Mouse (Mus musculus) megakaryocyte-erythroid progenitor cell, adult 5-6 weeks (primary cell): ENCODE measurements around the gene Rita1. TPM values are rescaled to one million over a fixed set of nuclear protein-coding genes. Genes with fewer than 3 reads are reported as not detected.

ENCODE experiments used
- ATAC-seq: replicated peaks from 2 replicates; pipeline ENCODE4 v1.8.0; 2016; ENCODE audit warnings: mild to moderate bottlenecking, inconsistent platforms; ENCODE audit not compliant: severe bottlenecking, poor library complexity, low FRiP score, low TSS enrichment
- total RNA-seq, 2 experiments: library from RNA; stranded (forward) in 1 of 2; stranded (reverse) in 1 of 2; fragments of 200-1000, 215-1000 nt in 1 of 2; fragments of >200 nt in 1 of 2; fragmentation: Nextera tagmentation in 1 of 2; gene quantifications; 2 replicates each; pipeline ENCODE4 v1.2.3; 2014 to 2017

Gene Rita1
- total RNA-seq (2014; fragmentation: Nextera tagmentation) (9.9 and 11.8 TPM in 2 replicates), total RNA-seq (2017) (5.5 and 6.9 TPM in 2 replicates)

DNA sequence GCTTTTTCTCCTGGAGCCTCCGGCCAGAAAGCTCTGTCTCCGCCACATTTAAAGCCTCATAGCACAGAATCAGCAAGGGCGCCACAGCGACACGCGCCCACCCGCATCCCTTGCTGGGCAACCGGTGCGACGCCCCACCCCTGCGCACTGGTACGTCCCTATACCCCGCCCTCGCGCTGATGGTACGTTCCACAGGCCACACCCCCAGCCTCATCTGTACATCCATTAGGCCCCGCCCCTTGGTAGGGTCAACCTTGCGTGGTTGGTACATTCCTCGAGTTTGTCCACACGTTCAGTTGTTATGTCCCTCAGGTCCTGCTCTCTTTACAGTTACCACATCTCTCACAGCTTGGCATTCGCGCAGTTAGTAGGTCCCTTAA lies at the start of gene Rita1, which contains the start of gene Ddx54:
TSS of gene Rita1 (minus strand) at position 148 of the 380 bp plus-strand sequence.
TSS of gene Ddx54 (plus strand) at position 298 of the 380 bp plus-strand sequence.
- peak; percentile 76 for ATAC-seq

DNA sequence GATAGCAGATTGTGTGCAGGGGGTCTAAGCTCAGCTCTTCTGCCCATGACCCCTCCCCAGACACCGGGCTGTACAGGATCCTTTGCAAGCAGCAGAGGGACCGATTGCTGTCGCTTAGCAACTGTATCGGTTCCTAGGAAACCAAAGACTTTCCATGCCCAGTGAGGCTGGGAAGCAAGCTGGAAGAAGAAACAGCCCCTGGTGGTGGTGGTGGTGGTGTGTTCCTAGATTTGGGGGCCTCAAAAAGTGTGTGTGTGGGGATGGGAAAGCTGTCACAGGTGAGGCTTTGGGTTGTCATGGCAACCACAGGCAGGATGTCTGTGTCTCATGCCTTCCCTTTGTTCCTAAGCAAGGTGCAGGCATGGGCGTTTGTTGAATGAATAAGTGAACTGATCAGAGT lies 48.4 kb upstream of the Rita1 start:
- ATAC-seq: no peak

- ATAC-seq: no peak
These were observed 43.9 kb upstream of the Rita1 start for GRCm38 (mm10) chr5:120656281-120656751.

DNA sequence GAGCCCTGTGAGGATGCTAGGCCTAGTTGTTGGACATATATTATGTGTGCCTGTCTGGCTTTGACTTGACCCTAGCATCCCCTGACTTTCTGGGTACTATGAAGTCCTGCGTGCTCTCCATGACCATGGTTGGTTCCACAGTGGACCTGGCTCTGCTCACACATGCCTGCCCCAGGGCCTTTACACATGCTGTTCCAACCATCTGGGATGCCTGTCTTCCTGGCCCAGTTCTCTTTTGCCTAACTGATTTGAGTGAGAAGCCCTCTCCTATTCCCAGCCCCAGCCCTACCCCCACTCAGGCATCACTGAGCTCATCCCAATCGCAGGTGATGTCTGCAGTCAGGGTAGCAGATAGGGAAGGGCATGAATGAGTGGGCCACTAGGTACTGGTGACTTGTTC lies 41.5 kb upstream of the Rita1 start:
- no peak for ATAC-seq

GRCm38 (mm10) chr5:120652915-120653701 lies 40.7 kb upstream of the Rita1 start:
- no peak for ATAC-seq

- ATAC-seq: no peak
These were observed 38.8 kb upstream of the Rita1 start for GRCm38 (mm10) chr5:120651230-120651629.

GRCm38 (mm10) chr5:120649938-120650337 lies 37.5 kb upstream of the Rita1 start:
- ATAC-seq: no peak

DNA sequence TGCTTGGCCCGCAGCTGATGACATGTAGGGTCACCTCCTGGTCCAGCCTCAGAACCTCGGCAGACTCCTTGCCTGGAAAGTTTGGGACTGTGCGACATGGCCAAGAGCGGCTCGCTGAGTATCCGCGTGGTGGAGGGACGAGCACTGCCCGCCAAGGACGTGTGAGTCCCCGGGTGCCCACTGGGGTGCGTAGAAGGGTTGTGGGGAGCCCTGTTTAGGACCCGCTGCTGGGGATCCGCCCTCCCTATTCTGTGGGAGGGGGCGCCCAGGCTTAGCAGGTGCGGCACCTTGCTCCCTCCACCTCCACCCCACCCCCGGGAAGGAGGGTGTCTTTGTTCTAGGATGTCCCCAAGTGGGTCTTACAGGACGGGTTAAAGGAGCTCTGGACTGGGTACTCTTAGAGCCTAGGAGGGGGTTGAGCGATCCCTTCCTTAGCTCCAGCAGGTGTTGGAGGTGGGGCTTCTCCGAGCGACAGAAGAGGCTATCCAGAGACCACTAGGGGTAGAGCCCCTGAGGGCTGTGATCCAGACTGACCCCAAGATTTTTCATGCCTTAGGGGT lies 37.1 kb upstream of the Rita1 start:
- ATAC-seq: no peak; the same call in none of the 2 replicates

GRCm38 (mm10) chr5:120648569-120649373 lies 36.4 kb upstream of the Rita1 start, which contains the start of gene Rasal1:
Gene Rasal1, plus strand, starts transcription at chr5:120648812.
- peak; percentile 72 for ATAC-seq

DNA sequence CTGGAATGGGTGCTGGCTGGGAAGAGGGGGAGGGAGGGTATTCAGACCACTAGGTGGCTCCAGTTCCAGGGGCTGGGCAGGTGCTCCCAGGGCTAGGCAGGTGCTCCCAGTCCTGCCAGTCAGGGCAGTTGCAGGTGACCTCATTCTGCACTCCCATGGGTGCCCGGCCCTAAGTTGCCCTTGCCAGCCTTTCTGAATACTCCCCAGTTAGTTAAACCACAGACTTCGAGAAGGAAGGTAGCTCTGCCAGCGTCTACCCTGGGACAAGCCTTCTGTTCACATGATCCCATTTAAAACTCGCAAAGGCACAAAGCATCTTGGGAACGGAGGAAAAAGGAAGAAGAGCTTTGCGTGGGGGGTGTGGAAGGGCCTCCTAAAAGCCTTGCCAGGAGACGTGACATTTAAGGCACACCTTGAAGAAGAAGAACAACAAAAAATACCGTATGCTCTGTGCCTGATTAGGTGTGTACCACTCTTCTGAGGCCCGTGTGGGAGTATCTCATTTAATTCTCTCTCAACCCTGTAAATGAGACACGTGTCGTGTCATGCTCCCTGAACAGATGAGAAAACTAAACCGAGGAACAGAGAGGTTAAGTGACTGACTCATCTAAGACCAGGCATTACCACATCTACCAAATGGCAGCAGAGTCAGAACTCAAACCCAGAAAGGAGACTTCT lies 35.6 kb upstream of the Rita1 start:
- ATAC-seq: peak; percentile 4; the same call in 1 of the 2 replicates

- ATAC-seq: no peak
These were observed 35.0 kb upstream of the Rita1 start for GRCm38 (mm10) chr5:120647361-120647760.

DNA sequence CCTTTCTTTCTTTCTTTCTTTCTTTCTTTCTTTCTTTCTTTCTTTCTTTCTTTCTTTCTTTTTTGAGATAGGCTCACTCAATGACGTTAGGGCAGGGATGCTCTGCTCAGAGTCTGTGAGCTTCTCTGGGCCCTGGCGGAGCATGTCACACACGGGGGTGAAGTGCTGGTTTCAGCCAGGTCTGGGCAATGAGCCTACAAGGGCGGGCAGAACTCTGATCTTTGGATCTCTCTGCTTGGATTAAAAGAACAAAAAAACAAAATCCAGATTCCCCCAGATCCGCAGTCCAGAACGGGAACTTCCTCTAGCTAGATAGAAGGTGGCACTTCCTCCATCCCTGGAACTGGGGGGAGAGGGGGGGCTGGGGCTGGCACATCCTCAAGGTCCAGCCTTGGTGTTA lies 33.5 kb upstream of the Rita1 start:
- ATAC-seq: no peak

- no peak for ATAC-seq
These were observed 31.8 kb upstream of the Rita1 start for GRCm38 (mm10) chr5:120644227-120644626.

DNA sequence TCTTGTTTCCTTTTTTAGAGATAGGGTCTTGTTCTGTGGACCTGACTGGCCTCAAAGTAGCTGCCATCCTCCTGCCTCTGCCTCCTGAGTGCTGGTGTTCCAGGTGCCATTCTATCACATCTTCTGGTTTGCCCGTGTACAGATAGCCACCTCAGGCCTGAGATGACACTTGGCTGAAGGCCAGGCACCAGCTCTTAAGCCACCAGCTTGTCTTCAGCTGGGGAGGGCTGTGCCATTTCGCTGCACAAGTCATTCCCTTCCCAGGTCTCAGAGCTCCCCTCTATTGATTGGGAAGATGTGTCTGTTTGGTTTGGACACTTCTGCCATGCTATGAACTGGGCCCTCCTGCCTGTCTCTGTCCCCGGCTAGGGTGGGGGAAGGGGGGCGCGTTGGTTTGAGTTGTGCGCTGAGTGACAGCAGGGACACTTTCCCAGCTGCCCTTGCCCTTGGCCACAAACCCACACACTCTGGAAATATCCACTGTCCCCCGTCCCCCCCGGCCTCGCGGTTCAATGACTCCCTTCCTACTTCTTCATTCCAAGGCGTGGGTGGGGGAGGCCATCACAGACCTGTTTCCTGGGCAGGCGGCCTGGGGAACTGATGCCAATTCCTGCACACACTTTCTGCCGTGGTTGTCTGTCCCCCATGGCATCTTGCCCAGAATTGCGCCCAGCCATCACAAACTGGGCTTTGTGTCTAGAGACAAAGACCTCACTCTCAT lies 31.1 kb upstream of the Rita1 start:
- no peak for ATAC-seq

- no peak for ATAC-seq
These were observed 27.7 kb upstream of the Rita1 start for GRCm38 (mm10) chr5:120640094-120640493.

GRCm38 (mm10) chr5:120635633-120636032 lies 23.2 kb upstream of the Rita1 start:
- ATAC-seq: no peak

- ATAC-seq: no peak
These were observed 22.5 kb upstream of the Rita1 start for GRCm38 (mm10) chr5:120634860-120635259.

- ATAC-seq: no peak
These were observed 21.7 kb upstream of the Rita1 start, which contains the start of gene Cfap73 for GRCm38 (mm10) chr5:120634131-120634530. Gene Cfap73, minus strand, starts transcription at chr5:120634235.

DNA sequence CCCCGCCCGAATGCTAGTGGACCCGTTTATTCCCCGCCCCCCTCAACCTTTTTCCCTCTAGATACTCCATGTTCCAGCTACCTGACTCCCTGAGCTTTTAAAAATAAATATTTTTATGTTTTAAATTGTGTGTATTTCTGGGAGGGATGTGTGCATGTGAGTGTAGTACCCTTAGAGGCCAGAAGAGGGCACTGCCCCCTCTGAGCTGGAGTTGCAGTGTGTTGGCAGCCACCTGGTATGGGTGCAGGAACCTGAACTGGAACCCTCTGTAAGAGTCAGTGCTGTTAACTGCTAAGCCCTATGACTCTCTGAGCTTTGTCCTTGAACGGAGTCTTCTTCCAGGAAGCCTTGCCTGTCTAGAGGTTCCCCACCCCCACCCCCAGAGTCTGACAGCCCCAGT lies 19.5 kb upstream of the Rita1 start:
- ATAC-seq: no peak
